Comparison of ENCODE assay signal across 25 mouse cellular contexts in genomic region chr2:76817796-76818195, GRCm38 (mm10).
DNase-seq lines count a peak whose midpoint lies in the region; ATAC-seq and TF ChIP-seq lines count a peak whose summit lies in the region.
"Had no signal": no experiment of that assay in that cellular context is flagged by ENCODE, and none has a peak within 500 bp of the region (broad histone marks: within the 10 kb centered on the region; RNA-seq: fewer than 3 reads in every experiment).

No protein-coding gene starts in this region.

- peak; percentile 17 for DNase-seq in forebrain, embryonic 14.5 days (ENCODE audit: low spot score)
- no peak for DNase-seq in forebrain, embryonic 10.5 days (ENCODE audit: extremely low spot score, low spot score)
- DNase-seq in neural tube, embryonic 11.5 days (ENCODE audit: low spot score) = no peak
- no peak for DNase-seq in neural tube, embryonic 10.5 days (ENCODE audit: extremely low spot score, low spot score)
- DNase-seq in ZHBTc4 (ENCODE audit: low read depth, low spot score) = peak; percentile 50
- no peak for DNase-seq in stomach, postnatal 0 days (ENCODE audit: low spot score)
- no peak for DNase-seq in right cerebral cortex, adult 2 months (ENCODE audit: low spot score in 2 of 2)
- DNase-seq: adrenal gland, postnatal 14 days; cerebellum, adult 11-12 months; cerebellum, adult 9-11 months; gastrocnemius, postnatal 10 days; kidney, adult 8-10 months; kidney, postnatal 4 days; liver, postnatal 0 days; lung, postnatal 36 days; right cerebral cortex, postnatal 14 days; thymus, postnatal 14 days had no signal

- H3K9me3 ChIP-seq in forebrain, embryonic 14.5 days (replicated peaks; ENCODE audit: control insufficient read depth, low read length) = no peaks in the 10 kb centered on the region
- no peaks in the 10 kb centered on the region for H3K9me3 ChIP-seq in forebrain, embryonic 10.5 days
- H3K9me3 ChIP-seq in neural tube, embryonic 11.5 days (ENCODE audit: control insufficient read depth, low read length) = no peaks in the 10 kb centered on the region
- no peaks in the 10 kb centered on the region for H3K9me3 ChIP-seq in stomach, postnatal 0 days (ENCODE audit: control insufficient read depth, low read length)
- H3K9me3 ChIP-seq: limb, embryonic 13.5 days; liver, embryonic 12.5 days; stomach, embryonic 15.5 days had no signal

- ATAC-seq in forebrain, embryonic 14.5 days = no peak
- ATAC-seq in neural tube, embryonic 11.5 days (ENCODE audit: insufficient read depth, low FRiP score, low TSS enrichment) = 0 out of 2 replicates have a peak, but pooled peaks have one; percentile 31
- ATAC-seq in stomach, postnatal 0 days (ENCODE audit: low FRiP score, low TSS enrichment) = no peak
- ATAC-seq: CD4-positive, CD25-positive, alpha-beta regulatory T cell, adult 4 months; forebrain, embryonic 16.5 days; intestine, embryonic 16.5 days; liver, embryonic 12.5 days; liver, postnatal 0 days had no signal

- H3K4me2 ChIP-seq in forebrain, embryonic 14.5 days (ENCODE audit: low read length) = no peak overlapping the region
- no peak overlapping the region for H3K4me2 ChIP-seq in neural tube, embryonic 11.5 days (ENCODE audit: low read depth)
- no peak overlapping the region for H3K4me2 ChIP-seq in stomach, postnatal 0 days (replicated peaks; ENCODE audit: low read depth)
- H3K4me2 ChIP-seq: limb, embryonic 13.5 days; liver, embryonic 12.5 days; midbrain, embryonic 11.5 days; stomach, embryonic 15.5 days had no signal

- no peak overlapping the region for H3K4me3 ChIP-seq in forebrain, embryonic 14.5 days (ENCODE audit: low read depth, low read length)
- no peak overlapping the region for H3K4me3 ChIP-seq in forebrain, embryonic 10.5 days
- H3K4me3 ChIP-seq in neural tube, embryonic 11.5 days (ENCODE audit: low read depth, low read length) = no peak overlapping the region
- no peak overlapping the region for H3K4me3 ChIP-seq in stomach, postnatal 0 days (ENCODE audit: low read depth, low read length)
- H3K4me3 ChIP-seq: limb, embryonic 13.5 days; liver, embryonic 12.5 days; stomach, embryonic 15.5 days had no signal

- H3K36me3 ChIP-seq in forebrain, embryonic 14.5 days (ENCODE audit: control insufficient read depth, insufficient read depth, low read length) = no peaks in the 10 kb centered on the region
- no peaks in the 10 kb centered on the region for H3K36me3 ChIP-seq in forebrain, embryonic 10.5 days (replicated peaks)
- no peaks in the 10 kb centered on the region for H3K36me3 ChIP-seq in neural tube, embryonic 11.5 days (ENCODE audit: control insufficient read depth, insufficient read depth, low read length)
- H3K36me3 ChIP-seq in stomach, postnatal 0 days (ENCODE audit: control insufficient read depth, insufficient read depth, low read length) = no peaks in the 10 kb centered on the region
- H3K36me3 ChIP-seq: limb, embryonic 13.5 days; liver, embryonic 12.5 days; stomach, embryonic 15.5 days had no signal

- H3K4me1 ChIP-seq in forebrain, embryonic 14.5 days (ENCODE audit: control insufficient read depth, insufficient read depth, low read length) = no peaks in the 10 kb centered on the region
- peaks cover 5% of the 10 kb centered on the region for H3K4me1 ChIP-seq in forebrain, embryonic 10.5 days
- no peaks in the 10 kb centered on the region for H3K4me1 ChIP-seq in neural tube, embryonic 11.5 days (ENCODE audit: control insufficient read depth, insufficient read depth, low read length)
- no peaks in the 10 kb centered on the region for H3K4me1 ChIP-seq in stomach, postnatal 0 days (replicated peaks; ENCODE audit: control insufficient read depth, insufficient read depth)
- H3K4me1 ChIP-seq: limb, embryonic 13.5 days; liver, embryonic 12.5 days; stomach, embryonic 15.5 days had no signal

- H3K27ac ChIP-seq in forebrain, embryonic 14.5 days (ENCODE audit: low read depth, low read length) = no peak overlapping the region
- no peak overlapping the region for H3K27ac ChIP-seq in forebrain, embryonic 10.5 days
- no peak overlapping the region for H3K27ac ChIP-seq in neural tube, embryonic 11.5 days (ENCODE audit: low read depth, low read length)
- no peak overlapping the region for H3K27ac ChIP-seq in stomach, postnatal 0 days (replicated peaks)
- H3K27ac ChIP-seq: kidney, postnatal 0 days; limb, embryonic 13.5 days; liver, embryonic 12.5 days; stomach, embryonic 15.5 days had no signal

- no peak overlapping the region for H3K9ac ChIP-seq in forebrain, embryonic 14.5 days (ENCODE audit: low read length)
- H3K9ac ChIP-seq in neural tube, embryonic 11.5 days (ENCODE audit: low read length) = no peak overlapping the region
- H3K9ac ChIP-seq in stomach, postnatal 0 days (ENCODE audit: low read length) = no peak overlapping the region
- H3K9ac ChIP-seq: limb, embryonic 13.5 days; liver, embryonic 12.5 days; liver, postnatal 0 days; stomach, embryonic 15.5 days had no signal

- TF ChIP-seq EP300 in stomach, postnatal 0 days (optimal IDR thresholded peaks at IDR 0.05) = no peak

- no peak for TF ChIP-seq CTCF in stomach, postnatal 0 days (IDR thresholded peaks at IDR 0.05; ENCODE audit: low read depth)

- H3K27me3 ChIP-seq in forebrain, embryonic 14.5 days (replicated peaks; ENCODE audit: control insufficient read depth, insufficient read depth, low read length) = no peaks in the 10 kb centered on the region
- no peaks in the 10 kb centered on the region for H3K27me3 ChIP-seq in forebrain, embryonic 10.5 days (ENCODE audit: poor library complexity, severe bottlenecking)
- no peaks in the 10 kb centered on the region for H3K27me3 ChIP-seq in neural tube, embryonic 11.5 days (ENCODE audit: control insufficient read depth, insufficient read depth, low read length)
- no peaks in the 10 kb centered on the region for H3K27me3 ChIP-seq in stomach, postnatal 0 days (ENCODE audit: control insufficient read depth, insufficient read depth, low read length)
- H3K27me3 ChIP-seq: limb, embryonic 13.5 days; liver, embryonic 12.5 days; stomach, embryonic 15.5 days had no signal

- WGBS in forebrain, embryonic 14.5 days = 2% methylated on average over 2 of the region's 2 CpGs
- WGBS in forebrain, embryonic 10.5 days = 15% methylated on average over 2 of the region's 2 CpGs
- WGBS in neural tube, embryonic 11.5 days = 24% methylated on average over 2 of the region's 2 CpGs
- 62% methylated on average over 2 of the region's 2 CpGs for WGBS in stomach, postnatal 0 days

Comparison
In these comparisons a context has a peak if more than half of its experiments do, and no peak if none do; other contexts are left out.
1. DNase-seq: peak in forebrain, embryonic 14.5 days (single experiment) and ZHBTc4 (single experiment); none in forebrain, embryonic 10.5 days (single experiment), neural tube, embryonic 11.5 days (single experiment), neural tube, embryonic 10.5 days (single experiment), stomach, postnatal 0 days (single experiment) and right cerebral cortex, adult 2 months (0 of 2).